Mouse (Mus musculus) layer of hippocampus, postnatal 10 days (tissue): ENCODE measurements around the gene Pls1. TPM values are rescaled to one million over a fixed set of nuclear protein-coding genes. Genes with fewer than 3 reads are reported as not detected.

Experiments used
- DNase-seq, 2 experiments: peaks; one replicate each; pipeline ENCODE4 v3.0.0; 2021; ENCODE audit warnings: low spot score in 2 of 2
- long read RNA-seq: library from polyadenylated mRNA; stranded (forward); transcript quantifications from one replicate; pipeline ENCODE4 v2.0.0, GENCODE M21; 2023
- total RNA-seq, 2 experiments: library from RNA; stranded (reverse); gene quantifications; 2 replicates each; pipeline ENCODE4 v1.2.3; 2021

The Pls1 gene
- total RNA-seq: 1 to 10 TPM; 3.1 to 3.7 TPM
- long read RNA-seq: 0 reads

DNA sequence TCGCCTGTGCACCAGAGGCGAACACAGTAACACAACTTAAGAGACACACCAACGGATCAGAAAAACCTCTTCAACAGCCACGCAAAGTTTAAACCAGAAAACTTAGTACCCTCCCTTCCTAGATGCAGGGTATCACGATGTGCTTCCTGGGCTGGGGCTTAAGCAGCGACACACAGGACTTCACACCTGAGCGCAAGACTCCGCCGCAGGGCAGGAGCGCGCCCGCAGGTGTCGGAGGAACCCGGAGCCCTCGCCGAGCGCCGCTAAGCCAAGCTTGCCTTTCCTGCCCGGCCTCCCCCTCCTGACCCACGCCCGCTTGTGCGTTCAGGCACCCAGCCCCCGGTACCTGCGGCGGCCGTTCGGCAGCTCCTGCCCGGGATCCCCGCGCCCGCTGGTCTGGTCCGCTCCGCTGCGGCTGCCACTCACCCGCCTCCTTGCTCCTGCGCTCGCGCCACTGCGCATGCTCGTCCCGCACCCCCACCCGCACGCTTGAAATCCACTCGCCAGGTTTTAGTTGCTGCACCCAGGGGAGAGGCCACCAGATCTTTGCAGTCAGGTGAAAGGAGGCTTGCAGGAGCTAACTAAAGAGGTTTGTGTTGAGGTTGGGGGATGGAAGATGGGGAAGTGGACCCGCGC lies at the start of gene Pls1:
Pls1 (minus strand) TSS at position 487 of the 636 bp plus-strand sequence.
- peak; percentile 94 to 95 for DNase-seq

- DNase-seq: no peak
Measured at GRCm38 (mm10) chr9:95882751-95883150, 37.6 kb upstream of the Pls1 start.

DNA sequence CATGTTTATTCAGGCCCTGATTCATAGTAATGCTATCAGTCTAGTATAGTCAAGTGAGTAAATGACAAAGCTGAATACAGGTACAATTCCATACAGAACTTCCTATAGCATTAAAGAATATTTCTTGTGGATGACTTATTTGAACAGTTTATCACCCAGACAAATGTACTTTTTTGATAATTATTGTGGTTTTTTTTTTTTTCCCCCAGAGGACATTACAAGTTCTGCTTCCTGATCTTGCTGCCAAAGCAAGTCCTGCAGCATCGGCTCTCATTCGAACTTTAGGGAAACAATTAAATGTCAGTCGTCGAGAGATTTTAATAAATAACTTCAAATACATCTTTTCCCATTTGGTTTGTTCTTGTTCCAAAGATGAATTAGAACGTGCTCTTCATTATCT lies 33.1 kb upstream of the Pls1 start:
- no peak for DNase-seq

DNA sequence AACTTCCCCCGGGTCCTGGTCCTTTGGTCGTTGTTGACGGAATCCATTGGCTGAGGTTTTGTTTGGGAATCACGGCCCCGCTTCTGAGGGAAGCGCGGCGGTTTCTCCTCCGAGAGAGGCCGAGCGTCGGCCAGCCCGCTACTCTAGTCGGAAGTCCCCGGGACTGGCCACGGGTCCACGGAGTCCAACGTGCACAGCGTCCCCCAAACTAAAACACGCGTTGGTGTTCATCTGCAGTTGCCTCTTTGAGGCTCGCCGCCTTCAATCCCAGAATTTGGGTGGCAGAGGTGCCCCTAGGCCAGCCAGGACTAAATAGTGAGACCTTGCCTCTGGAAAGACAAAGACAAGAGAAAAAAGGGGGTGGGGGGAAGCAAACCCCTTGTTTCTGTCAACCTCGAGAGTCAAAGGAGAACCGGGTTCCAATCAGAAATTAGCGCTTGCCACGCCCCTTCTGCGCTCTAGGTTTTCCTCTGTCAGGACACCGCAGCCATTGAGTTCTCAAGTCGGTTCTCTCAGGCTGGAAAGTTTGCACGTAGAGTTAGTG lies 13.0 kb upstream of the Pls1 start:
- DNase-seq: no peak

DNA sequence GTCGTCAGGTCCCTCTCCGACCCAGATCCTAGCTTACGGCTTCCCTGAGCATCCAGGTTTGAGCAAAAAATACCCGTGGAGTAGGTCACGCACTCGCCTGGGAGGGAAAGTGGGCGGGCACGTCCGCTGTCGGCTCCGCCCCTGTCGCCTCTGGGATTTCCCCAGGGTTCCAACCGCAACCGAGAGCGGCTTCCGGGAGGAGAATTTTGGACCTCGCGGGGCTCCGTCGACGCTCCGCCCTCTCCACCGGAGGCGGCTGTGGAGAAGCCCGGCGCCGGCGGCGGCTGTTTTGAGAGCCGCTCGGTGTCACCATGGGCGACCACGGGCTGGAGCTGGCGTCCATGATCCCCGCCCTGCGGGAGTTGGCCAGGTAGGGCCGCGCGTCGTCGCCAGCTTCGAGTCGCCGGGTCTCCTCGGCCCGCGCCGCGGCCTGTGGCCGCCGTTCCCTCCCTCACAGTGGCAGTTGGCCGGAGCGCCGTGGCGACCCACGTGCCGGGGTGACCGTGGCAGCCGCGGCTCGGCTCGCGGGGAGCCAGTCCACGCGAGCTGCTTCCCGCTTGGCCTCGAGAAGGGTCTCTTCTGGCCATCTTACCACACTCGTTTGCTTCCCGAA lies 12.4 kb upstream of the Pls1 start, which contains the start of gene Atr:
Atr (plus strand) TSS at position 184 of the 613 bp plus-strand sequence.
- DNase-seq: peak; percentile 91 to 94

DNA sequence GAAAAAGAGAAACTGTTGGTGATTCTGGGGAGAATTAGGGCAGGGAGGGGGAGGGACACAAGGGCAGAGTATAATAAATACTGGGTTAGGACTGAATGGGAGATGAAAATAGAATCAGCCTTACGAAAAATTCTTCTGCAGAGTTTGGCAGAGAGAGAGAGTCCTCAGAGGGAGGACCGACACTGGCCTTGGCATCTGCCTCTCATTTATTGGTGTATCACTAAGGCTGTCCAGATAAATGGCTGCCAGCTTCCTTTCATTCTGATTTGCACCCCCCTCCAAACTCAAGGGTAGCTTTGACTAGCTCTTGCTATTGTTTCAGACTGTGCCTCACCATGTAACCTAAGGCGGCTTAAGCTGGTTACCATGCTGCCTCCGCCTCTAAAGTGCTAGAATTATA lies 10.9 kb upstream of the Pls1 start:
- DNase-seq: no peak

GRCm38 (mm10) chr9:95854891-95855290 lies 9.8 kb upstream of the Pls1 start:
- no peak for DNase-seq

DNA sequence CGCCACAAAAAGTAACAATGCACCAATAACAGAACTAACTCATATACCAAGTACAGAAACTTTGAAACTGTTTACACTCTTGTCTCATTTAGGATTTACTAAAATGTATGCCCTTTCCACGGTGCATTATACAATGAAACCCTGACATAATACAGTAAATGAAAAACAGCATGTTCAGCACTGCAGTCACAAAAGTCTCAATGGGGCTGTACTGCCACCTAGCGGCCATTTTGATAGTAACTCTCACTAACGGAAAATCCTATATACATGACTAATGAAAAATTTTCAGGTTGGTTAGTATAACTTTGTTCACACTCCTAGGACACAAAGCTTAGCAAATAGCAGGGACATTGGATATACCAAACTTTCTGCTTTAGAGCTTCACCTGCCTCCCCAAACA lies 7.8 kb upstream of the Pls1 start:
- peak; percentile 81 to 83 for DNase-seq

DNA sequence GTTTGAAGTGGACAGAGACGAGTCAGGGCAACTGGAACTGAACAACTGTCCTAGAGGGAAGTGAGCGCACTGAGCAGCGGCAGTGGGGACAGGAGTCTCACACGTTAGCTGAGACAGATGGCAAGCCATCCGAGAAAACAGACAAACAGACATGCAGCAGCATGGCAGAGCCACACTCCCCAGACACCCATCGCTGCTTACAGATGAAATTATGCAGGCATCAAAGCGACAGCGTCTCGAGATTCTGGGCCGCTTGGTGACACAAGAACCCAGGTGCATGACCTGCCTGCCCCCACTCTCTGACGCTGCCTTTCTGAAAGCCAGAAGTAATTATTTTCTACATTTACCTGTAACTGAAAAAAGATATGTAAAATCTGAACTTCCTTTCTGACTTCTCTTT lies 6.6 kb upstream of the Pls1 start:
- DNase-seq: no peak

DNA sequence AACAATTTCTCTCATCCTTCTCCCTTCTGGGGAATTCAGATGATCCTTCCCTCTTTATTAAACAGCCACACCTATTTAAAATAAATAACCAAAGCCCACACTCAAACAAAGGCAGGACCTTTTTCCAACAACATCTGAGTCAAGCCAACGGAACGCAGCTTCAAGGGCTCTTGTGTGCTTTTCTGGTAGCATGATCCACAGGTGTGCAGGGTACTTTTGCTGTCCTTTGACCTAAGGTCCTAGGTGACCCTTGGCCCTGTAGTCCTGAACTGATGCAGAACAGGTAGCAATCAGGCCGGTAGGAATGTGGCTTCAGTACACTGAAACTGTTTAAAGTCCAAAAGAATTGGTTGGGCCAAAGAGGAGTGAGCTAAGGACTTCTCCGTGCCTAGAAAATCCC lies 600 bp upstream of the Pls1 start:
- DNase-seq: no peak

- DNase-seq: no peak
Measured at GRCm38 (mm10) chr9:95839424-95839823, 5.7 kb downstream of the Pls1 start.

- no peak for DNase-seq
Measured at GRCm38 (mm10) chr9:95835741-95836140, 9.4 kb downstream of the Pls1 start.

- DNase-seq: no peak
Measured at GRCm38 (mm10) chr9:95834799-95835198, 10.3 kb downstream of the Pls1 start.

- DNase-seq: no peak
Measured at GRCm38 (mm10) chr9:95832758-95833157, 12.4 kb downstream of the Pls1 start.

GRCm38 (mm10) chr9:95827565-95827964 lies 17.5 kb downstream of the Pls1 start:
- DNase-seq: no peak

GRCm38 (mm10) chr9:95822531-95822930 lies 22.6 kb downstream of the Pls1 start:
- no peak for DNase-seq

- no peak for DNase-seq
Measured at GRCm38 (mm10) chr9:95815706-95816105, 29.4 kb downstream of the Pls1 start.

GRCm38 (mm10) chr9:95815015-95815673 lies 30.0 kb downstream of the Pls1 start:
- DNase-seq: no peak

DNA sequence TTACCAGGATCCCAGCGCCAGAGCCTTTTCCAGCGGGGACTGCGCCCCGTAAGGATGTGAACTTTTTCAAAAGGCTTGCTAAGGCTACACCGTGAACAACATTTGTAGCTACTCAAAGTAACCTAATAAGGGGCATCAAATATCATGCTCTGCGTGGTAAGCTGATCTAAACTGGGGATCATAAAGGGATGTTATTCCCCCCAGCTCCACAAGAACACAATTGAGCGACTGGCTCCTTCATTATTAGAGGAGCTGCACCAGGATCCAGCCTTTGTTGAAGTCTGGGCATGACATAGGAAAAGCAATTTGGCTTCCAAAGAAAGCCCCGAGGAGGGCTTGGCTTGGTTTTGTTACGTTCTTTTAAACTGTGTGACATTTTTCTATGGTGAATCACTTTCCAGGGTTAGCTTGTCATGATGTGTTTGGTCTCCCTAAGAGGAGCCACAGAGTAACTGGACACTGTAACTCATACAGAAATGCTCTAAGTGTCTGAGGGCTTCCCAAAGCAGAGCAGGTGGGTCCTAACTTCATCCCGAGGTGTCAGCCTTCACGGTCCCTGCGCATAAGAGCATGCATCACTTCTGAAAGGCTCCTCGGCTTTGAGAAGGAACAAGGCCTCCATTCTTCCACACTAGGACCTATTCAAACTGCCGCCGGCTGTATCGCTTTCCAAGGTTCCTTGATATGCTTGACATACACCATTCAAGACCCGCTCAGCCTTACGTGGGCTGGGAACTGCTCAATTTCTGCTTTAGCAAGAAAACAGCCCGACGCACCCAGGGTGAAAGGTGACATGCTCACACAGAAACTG lies 31.2 kb downstream of the Pls1 start:
- DNase-seq: peak in 1 of 2 experiments; percentile 17

GRCm38 (mm10) chr9:95811817-95812216 lies 33.3 kb downstream of the Pls1 start:
- DNase-seq: no peak

- no peak for DNase-seq
Measured at GRCm38 (mm10) chr9:95809596-95809995, 35.5 kb downstream of the Pls1 start.
